Mouse (Mus musculus) c-Kit-positive CD71-positive TER-119-negative erythroid progenitor cells, embryonic 14.5 days (primary cell): ENCODE results near the gene Gphb5.

ENCODE experiments used
- DNase-seq: peaks from one replicate; pipeline ENCODE4 v3.0.0-alpha.2; 2013; ENCODE audit warnings: low read depth

Gene Gphb5

GRCm38 (mm10) chr12:75394011-75394773, 22.4 kb downstream of the Gphb5 start:
- no peak for DNase-seq

GRCm38 (mm10) chr12:75391526-75391925, 25.1 kb downstream of the Gphb5 start:
- no peak for DNase-seq

- DNase-seq: peak; percentile 14
Observed at GRCm38 (mm10) chr12:75389308-75390135, 27.1 kb downstream of the Gphb5 start.

GRCm38 (mm10) chr12:75388521-75388920, 28.1 kb downstream of the Gphb5 start:
- no peak for DNase-seq

GRCm38 (mm10) chr12:75387846-75388245, 28.7 kb downstream of the Gphb5 start:
- DNase-seq: no peak

- DNase-seq: no peak
Observed at GRCm38 (mm10) chr12:75387156-75387555, 29.4 kb downstream of the Gphb5 start.

- DNase-seq: no peak
Observed at GRCm38 (mm10) chr12:75386731-75387130, 29.9 kb downstream of the Gphb5 start.

GRCm38 (mm10) chr12:75376126-75376525, 40.5 kb downstream of the Gphb5 start:
- no peak for DNase-seq

GRCm38 (mm10) chr12:75375060-75375459, 41.5 kb downstream of the Gphb5 start:
- DNase-seq: no peak

GRCm38 (mm10) chr12:75374437-75374836, 42.1 kb downstream of the Gphb5 start:
- no peak for DNase-seq

GRCm38 (mm10) chr12:75369418-75369851, 47.1 kb downstream of the Gphb5 start:
- DNase-seq: no peak

GRCm38 (mm10) chr12:75368527-75368926, 48.1 kb downstream of the Gphb5 start:
- no peak for DNase-seq

- no peak for DNase-seq
Observed at GRCm38 (mm10) chr12:75367371-75367770, 49.2 kb downstream of the Gphb5 start.

GRCm38 (mm10) chr12:75365621-75366124, 50.9 kb downstream of the Gphb5 start:
- no peak for DNase-seq

GRCm38 (mm10) chr12:75364416-75364815, 52.2 kb downstream of the Gphb5 start:
- DNase-seq: no peak

- DNase-seq: no peak
Observed at GRCm38 (mm10) chr12:75362456-75362855, 54.1 kb downstream of the Gphb5 start.
